Mouse (Mus musculus): ENCODE data around the gene Ppil2.
A peak's percentile ranks its signal among the peaks of the same experiment; 100 is the strongest.

Ppil2 gene

GRCm38 (mm10) chr16:17110771-17111743 is at the start of gene Ppil2:
Gene Ppil2 (minus strand): TSS chr16:17111257.
- peak; percentile 84 for DNase-seq (ENCODE audit: low read depth)

GRCm38 (mm10) chr16:17154346-17154745 is 43.3 kb upstream of the Ppil2 start:
- DNase-seq (ENCODE audit: low read depth): peak; percentile 52

DNA sequence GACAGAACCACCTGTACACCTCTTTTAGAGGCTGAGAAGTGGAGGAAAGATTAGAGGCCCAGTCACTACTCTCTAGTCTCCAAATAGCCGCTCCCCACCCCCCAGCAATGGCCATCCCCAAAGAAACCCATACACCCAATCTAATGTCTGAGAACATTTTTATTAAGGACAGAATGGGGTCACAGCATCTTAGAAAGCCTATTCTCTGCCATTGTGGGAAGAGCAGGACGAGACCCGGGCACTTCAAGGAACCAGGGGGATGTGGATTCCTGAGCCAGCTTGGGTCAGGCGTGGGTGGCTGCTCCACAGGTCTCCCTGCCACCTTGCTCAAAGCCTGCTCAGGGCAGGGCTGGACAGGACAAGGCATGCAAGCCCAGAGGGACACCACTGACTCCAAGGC is 40.8 kb upstream of the Ppil2 start:
- no peak for DNase-seq (ENCODE audit: low read depth)

GRCm38 (mm10) chr16:17150520-17151258 is 39.6 kb upstream of the Ppil2 start:
- DNase-seq (ENCODE audit: low read depth): no peak

GRCm38 (mm10) chr16:17148084-17148483 is 37.0 kb upstream of the Ppil2 start:
- no peak for DNase-seq (ENCODE audit: low read depth)

DNA sequence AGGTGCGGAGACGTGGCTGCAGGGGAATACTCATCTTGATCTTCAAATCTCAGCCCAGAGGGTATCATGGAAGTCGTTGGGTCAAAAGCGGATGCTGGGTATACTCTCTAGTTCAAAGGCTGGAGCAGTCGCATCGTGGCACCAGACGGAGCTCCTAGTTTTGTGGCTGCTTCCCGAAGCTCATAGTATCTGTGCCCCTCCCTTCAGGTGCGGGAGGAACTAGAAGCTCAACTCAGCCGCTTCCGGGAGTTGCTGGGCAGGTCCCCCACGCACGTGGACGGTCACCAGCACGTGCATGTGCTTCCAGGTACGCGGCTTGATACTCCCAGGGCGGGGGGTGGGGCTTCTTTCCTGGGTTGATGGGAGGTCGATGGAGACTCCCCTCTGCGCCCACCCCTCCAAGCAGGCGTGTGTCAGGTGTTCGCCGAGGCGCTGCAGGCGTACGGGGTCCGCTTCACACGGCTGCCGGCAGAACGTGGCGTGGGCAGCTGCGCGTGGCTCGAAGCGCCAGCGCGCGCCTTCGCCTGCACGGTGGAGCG is 36.4 kb upstream of the Ppil2 start:
- no peak for DNase-seq (ENCODE audit: low read depth)

DNA sequence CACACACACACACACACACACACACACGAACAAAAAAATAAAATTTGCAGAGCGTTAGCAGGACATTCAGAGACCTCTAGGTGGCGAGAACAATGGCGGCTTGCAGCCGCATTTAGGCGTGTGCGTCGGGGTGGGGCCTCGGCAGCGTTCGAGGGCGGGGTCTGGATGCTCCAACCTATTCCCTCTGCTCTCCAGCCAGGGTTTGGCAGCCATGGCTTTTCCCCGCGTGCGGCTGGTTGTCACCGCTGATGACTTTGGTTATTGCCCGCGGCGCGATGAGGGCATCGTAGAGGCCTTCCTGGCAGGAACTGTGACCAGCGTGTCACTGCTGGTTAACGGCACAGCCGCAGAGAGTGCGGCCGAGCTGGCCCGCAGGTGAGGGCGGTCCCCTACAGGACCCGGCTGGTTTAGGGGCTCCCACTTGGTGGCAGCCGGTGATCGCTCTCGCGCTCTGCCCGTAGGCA is 35.7 kb upstream of the Ppil2 start, which contains the start of gene Ccdc116:
Ccdc116 (minus strand) TSS at position 458 of the 464 bp plus-strand sequence.
- DNase-seq (ENCODE audit: low read depth): peak; percentile 92

GRCm38 (mm10) chr16:17144339-17144738 is 33.3 kb upstream of the Ppil2 start, which contains the start of gene Ydjc:
Gene Ydjc (plus strand): TSS chr16:17144621.
- peak; percentile 32 for DNase-seq (ENCODE audit: low read depth)

- peak; percentile 83 for DNase-seq (ENCODE audit: low read depth)
Measured at GRCm38 (mm10) chr16:17137355-17137754, 26.3 kb upstream of the Ppil2 start.

GRCm38 (mm10) chr16:17132906-17133200 is 21.8 kb upstream of the Ppil2 start:
- DNase-seq (ENCODE audit: low read depth): peak; percentile 50

- DNase-seq (ENCODE audit: low read depth): peak; percentile 98
Measured at GRCm38 (mm10) chr16:17132089-17132905, 21.2 kb upstream of the Ppil2 start, which contains the start of gene Sdf2l1. Gene Sdf2l1 (minus strand): TSS chr16:17132383.

DNA sequence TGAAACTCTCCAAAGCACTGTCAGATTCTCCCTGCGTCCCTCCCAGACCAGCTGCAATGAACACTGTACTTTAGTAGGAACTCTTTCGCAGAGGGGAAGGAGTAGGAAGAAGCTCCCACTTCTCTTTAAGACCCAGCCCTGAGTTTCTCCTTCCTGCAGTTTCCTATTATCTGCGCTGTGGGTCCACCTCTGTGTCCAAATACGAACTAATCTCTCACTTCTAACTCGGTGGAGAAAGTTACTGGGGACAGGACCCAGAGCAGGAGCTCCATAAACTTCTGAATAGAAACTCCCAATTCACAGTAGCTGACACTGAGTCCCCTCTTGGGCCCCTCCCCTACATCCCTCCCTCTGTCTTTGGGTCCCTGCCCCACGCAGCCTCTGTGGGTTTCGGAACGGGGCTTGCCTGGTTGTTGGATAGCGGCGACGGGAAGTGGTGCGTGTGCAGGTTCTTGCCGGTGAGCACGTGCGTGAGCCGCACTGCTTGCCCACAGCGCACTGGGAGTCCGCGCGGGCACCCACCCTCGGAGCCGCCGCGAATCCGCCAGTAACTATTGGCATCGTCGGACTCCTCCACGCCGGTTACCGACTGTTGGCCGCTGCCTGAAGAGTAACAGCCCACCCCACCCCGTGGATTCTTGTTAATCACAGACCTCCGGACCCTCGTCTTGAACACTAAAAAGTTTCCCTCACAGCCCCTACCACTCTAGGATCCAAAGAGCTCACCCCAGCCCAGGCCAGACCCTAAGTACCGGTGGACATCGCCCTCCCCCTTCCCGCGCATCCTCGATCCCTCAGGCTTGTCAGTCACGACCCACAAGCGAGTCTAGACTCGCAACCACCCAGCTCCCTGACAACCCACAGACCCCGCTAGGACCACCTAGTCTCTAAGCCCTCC is 20.4 kb upstream of the Ppil2 start:
- no peak for DNase-seq (ENCODE audit: low read depth)

DNA sequence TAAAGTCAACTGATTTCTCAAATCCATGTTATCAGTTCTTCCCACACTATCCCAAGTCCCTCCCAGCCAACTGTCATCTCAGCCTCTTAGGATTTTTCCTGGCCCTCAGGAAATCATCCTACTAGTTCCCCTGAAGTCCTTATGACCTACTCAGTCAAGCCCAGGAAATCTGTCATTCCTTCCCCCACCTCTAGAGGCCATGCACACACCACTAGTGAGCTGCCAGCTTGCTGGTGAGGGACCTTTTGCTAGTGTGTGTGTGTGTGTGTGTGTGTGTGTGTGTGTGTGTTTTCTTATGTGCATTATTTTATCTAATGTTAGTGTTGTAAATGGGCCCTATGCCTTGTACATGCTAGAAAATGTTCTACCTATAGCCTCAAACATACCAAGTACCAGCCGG is 16.2 kb upstream of the Ppil2 start:
- DNase-seq (ENCODE audit: low read depth): peak; percentile 78

- DNase-seq (ENCODE audit: low read depth): peak; percentile 91
Measured at GRCm38 (mm10) chr16:17124871-17125520, 13.9 kb upstream of the Ppil2 start, which contains the start of gene 2610318N02Rik. Gene 2610318N02Rik (minus strand): TSS chr16:17125167.

DNA sequence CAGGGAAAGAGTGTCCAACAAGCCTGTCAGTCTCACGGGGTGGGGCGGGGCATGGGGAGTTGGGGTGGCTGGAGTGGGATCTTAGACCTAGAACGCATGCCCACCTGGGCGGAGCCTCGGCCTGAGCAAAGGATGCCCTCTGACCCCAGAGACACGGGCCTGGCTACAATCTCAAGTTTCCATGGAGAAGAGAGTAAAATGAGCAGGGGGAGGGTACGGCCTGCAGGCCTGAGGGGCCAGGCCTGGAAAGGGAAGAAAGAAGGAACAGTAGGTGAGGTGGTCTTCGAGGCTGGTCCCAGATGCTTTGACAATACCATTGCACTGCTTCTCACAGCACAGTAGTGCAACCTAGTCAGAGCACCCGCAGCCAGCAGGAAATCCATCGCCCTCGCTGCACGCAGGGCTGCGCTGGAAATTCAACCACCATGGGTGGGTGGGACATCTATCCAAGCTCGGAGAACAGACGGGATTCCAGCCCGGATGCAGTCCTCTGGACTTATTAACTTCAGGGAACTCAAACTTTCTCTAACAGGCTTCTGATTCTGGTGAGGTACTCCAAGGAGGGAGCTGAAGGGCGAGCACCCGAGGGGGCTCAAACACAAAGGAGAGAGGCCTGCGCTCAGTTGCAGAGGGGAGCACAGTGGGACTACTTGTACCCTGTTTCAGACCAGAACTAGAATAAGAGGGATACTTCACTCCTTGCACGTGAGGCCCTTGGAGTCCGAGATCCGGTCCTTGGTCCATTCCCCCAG is 13.2 kb upstream of the Ppil2 start:
- DNase-seq (ENCODE audit: low read depth): no peak

GRCm38 (mm10) chr16:17121569-17121968 is 10.5 kb upstream of the Ppil2 start:
- no peak for DNase-seq (ENCODE audit: low read depth)

DNA sequence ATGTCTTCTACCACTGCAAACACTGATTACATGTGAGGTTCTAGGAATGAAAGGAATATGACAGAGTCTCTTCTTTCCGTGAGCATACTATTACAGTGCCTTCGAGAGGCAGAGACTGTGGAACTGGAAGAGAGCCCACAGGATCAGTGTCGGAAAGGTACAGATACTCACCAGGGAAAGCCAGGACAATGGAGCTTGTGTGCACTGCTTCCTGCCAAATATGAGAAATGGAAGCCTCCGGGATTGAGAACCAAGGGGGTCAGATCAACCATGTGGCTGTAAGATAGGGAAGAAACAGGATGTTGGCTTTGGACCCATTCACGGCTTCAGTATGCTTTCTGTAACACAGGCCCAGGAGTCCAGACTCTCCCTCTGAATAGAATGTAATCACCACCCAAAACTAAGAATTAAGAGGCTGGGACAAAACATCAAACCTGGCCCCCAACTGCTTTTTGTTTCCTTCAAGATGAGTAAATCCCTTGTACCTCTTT is 6.3 kb upstream of the Ppil2 start:
- DNase-seq (ENCODE audit: low read depth): no peak

DNA sequence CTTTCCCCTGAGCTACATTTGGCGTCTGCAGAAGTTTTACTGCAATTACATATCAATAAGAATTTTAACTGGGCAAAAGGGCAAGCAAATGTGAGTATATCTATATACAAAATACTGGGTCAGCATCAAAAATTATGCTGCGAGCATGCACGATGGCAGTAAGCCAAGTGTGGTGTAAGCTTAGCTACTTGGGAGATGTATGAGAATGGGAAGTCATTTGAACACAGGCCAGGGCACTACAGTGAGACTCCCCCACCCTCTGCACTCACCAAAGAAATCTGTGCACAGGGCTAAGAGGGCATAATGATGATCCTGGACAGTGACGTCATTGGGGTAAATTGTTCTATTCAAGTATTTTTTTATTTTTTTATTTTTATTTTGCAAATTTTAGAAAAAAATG is 6.5 kb downstream of the Ppil2 start:
- DNase-seq (ENCODE audit: low read depth): peak; percentile 76

- peak; percentile 77 for DNase-seq (ENCODE audit: low read depth)
Measured at GRCm38 (mm10) chr16:17102630-17103220, 8.3 kb downstream of the Ppil2 start.

All from NIH3T3 (cell line).